Comparison of ENCODE assay signal across 9 mouse cellular contexts in the genomic region with DNA sequence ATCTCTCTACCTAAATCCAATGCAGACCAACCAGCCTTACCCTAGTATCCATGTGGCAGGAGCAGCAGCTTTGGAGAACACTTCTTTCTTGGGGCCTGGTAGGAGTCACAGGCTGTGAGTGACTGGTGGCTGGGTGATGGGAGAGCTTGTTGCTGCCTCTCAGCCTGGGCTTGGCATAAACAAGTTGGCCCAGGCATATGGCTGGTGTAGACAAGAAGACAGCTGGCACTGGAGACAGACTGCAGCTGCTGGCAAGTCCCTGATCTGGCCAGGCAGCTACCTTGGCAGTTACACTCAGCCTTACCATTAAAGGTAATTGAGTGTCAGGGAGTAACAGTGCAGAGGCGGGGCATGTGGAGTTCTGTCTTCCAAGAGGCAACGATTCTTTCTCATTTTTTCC. TPM values are rescaled to one million over a fixed set of nuclear protein-coding genes. Genes with fewer than 3 reads are reported as not detected.
DNase-seq lines count a peak whose midpoint lies in the region; ATAC-seq and TF ChIP-seq lines count a peak whose summit lies in the region.
"Had no signal": no experiment of that assay in that cellular context is flagged by ENCODE, and none has a peak within 500 bp of the region (broad histone marks: within the 10 kb centered on the region; RNA-seq: fewer than 3 reads in every experiment).

No protein-coding gene starts in this region.

- no peaks in the 10 kb centered on the region for H3K27me3 ChIP-seq in forebrain, embryonic 13.5 days
- H3K27me3 ChIP-seq in forebrain, embryonic 10.5 days (ENCODE audit: poor library complexity, severe bottlenecking) = no peaks in the 10 kb centered on the region
- H3K27me3 ChIP-seq in embryonic facial prominence, embryonic 15.5 days = no peaks in the 10 kb centered on the region
- H3K27me3 ChIP-seq in stomach, postnatal 0 days (ENCODE audit: control insufficient read depth, insufficient read depth, low read length) = no peaks in the 10 kb centered on the region
- no peaks in the 10 kb centered on the region for H3K27me3 ChIP-seq in liver, embryonic 11.5 days (replicated peaks; ENCODE audit: control insufficient read depth, insufficient read depth, low read length)
- H3K27me3 ChIP-seq: liver, embryonic 13.5 days had no signal

- no peak overlapping the region for H3K9ac ChIP-seq in forebrain, embryonic 13.5 days
- H3K9ac ChIP-seq in embryonic facial prominence, embryonic 15.5 days = no peak overlapping the region
- no peak overlapping the region for H3K9ac ChIP-seq in stomach, postnatal 0 days (ENCODE audit: low read length)
- no peak overlapping the region for H3K9ac ChIP-seq in liver, embryonic 11.5 days (ENCODE audit: low read depth, low read length)
- H3K9ac ChIP-seq: liver, embryonic 13.5 days had no signal

- no peaks in the 10 kb centered on the region for H3K36me3 ChIP-seq in forebrain, embryonic 13.5 days (ENCODE audit: poor library complexity, severe bottlenecking)
- no peaks in the 10 kb centered on the region for H3K36me3 ChIP-seq in forebrain, embryonic 10.5 days (replicated peaks)
- H3K36me3 ChIP-seq in embryonic facial prominence, embryonic 15.5 days = no peaks in the 10 kb centered on the region
- H3K36me3 ChIP-seq in stomach, postnatal 0 days (ENCODE audit: control insufficient read depth, insufficient read depth, low read length) = no peaks in the 10 kb centered on the region
- H3K36me3 ChIP-seq in liver, embryonic 11.5 days (ENCODE audit: control insufficient read depth, insufficient read depth, low read length) = no peaks in the 10 kb centered on the region
- H3K36me3 ChIP-seq: liver, embryonic 13.5 days had no signal

- no peak overlapping the region for H3K4me2 ChIP-seq in forebrain, embryonic 13.5 days
- no peak overlapping the region for H3K4me2 ChIP-seq in embryonic facial prominence, embryonic 15.5 days (replicated peaks)
- H3K4me2 ChIP-seq in stomach, postnatal 0 days (replicated peaks; ENCODE audit: low read depth) = no peak overlapping the region
- H3K4me2 ChIP-seq in liver, embryonic 11.5 days = no peak overlapping the region
- H3K4me2 ChIP-seq: liver, embryonic 13.5 days had no signal

- H3K4me3 ChIP-seq in forebrain, embryonic 13.5 days = no peak overlapping the region
- H3K4me3 ChIP-seq in forebrain, embryonic 10.5 days = no peak overlapping the region
- H3K4me3 ChIP-seq in embryonic facial prominence, embryonic 15.5 days (replicated peaks) = no peak overlapping the region
- H3K4me3 ChIP-seq in stomach, postnatal 0 days (ENCODE audit: low read depth, low read length) = no peak overlapping the region
- H3K4me3 ChIP-seq in liver, embryonic 11.5 days (ENCODE audit: low read depth, low read length) = no peak overlapping the region
- H3K4me3 ChIP-seq: liver, embryonic 13.5 days had no signal

- H3K9me3 ChIP-seq in forebrain, embryonic 13.5 days (replicated peaks) = no peaks in the 10 kb centered on the region
- H3K9me3 ChIP-seq in forebrain, embryonic 10.5 days = no peaks in the 10 kb centered on the region
- no peaks in the 10 kb centered on the region for H3K9me3 ChIP-seq in embryonic facial prominence, embryonic 15.5 days (replicated peaks)
- H3K9me3 ChIP-seq in stomach, postnatal 0 days (ENCODE audit: control insufficient read depth, low read length) = no peaks in the 10 kb centered on the region
- H3K9me3 ChIP-seq in liver, embryonic 11.5 days (ENCODE audit: control insufficient read depth, low read length) = no peaks in the 10 kb centered on the region
- H3K9me3 ChIP-seq: liver, embryonic 13.5 days had no signal

- ATAC-seq in forebrain, embryonic 13.5 days = peak; percentile 91
- 0 out of 2 replicates have a peak, but pooled peaks have one; percentile 18 for ATAC-seq in embryonic facial prominence, embryonic 15.5 days (ENCODE audit: insufficient number of reproducible peaks, low FRiP score, low TSS enrichment, low read depth)
- peak; percentile 36; the same call in 1 of the 2 replicates for ATAC-seq in stomach, postnatal 0 days (ENCODE audit: low FRiP score, low TSS enrichment)
- ATAC-seq in liver, embryonic 11.5 days (replicated peaks; ENCODE audit: low FRiP score) = no peak

- no peak for DNase-seq in forebrain, embryonic 10.5 days (ENCODE audit: extremely low spot score, low spot score)
- DNase-seq in 3134 (ENCODE audit: extremely low read depth, insufficient read length, low spot score) = peak; percentile 32
- peak; percentile 60 for DNase-seq in heart, postnatal 4 days
- DNase-seq in left cerebral cortex, postnatal 14 days (ENCODE audit: low spot score in 2 of 2) = peak; percentile 38 to 43
- no peak for DNase-seq in stomach, postnatal 0 days (ENCODE audit: low spot score)
- DNase-seq in liver, embryonic 11.5 days (ENCODE audit: low spot score) = no peak
- DNase-seq: liver, embryonic 13.5 days had no signal

- H3K27ac ChIP-seq in forebrain, embryonic 13.5 days = no peak overlapping the region
- H3K27ac ChIP-seq in forebrain, embryonic 10.5 days = no peak overlapping the region
- peak overlapping the region; percentile 13; the same call in 1 of the 2 replicates for H3K27ac ChIP-seq in embryonic facial prominence, embryonic 15.5 days (replicated peaks)
- H3K27ac ChIP-seq in stomach, postnatal 0 days (replicated peaks) = peak overlapping the region; percentile 65; the same call in 1 of the 2 replicates
- H3K27ac ChIP-seq in liver, embryonic 11.5 days (ENCODE audit: low read depth, low read length) = no peak overlapping the region
- H3K27ac ChIP-seq: liver, embryonic 13.5 days had no signal

- no peak for TF ChIP-seq EP300 in stomach, postnatal 0 days (optimal IDR thresholded peaks at IDR 0.05)

- WGBS in forebrain, embryonic 13.5 days = 75% methylated on average over 2 of the region's 2 CpGs
- 90% methylated on average over 2 of the region's 2 CpGs for WGBS in forebrain, embryonic 10.5 days
- WGBS in embryonic facial prominence, embryonic 15.5 days = 64% methylated on average over 2 of the region's 2 CpGs
- WGBS in stomach, postnatal 0 days = 53% methylated on average over 2 of the region's 2 CpGs
- 61% methylated on average over 2 of the region's 2 CpGs for WGBS in liver, embryonic 11.5 days

- H3K4me1 ChIP-seq in forebrain, embryonic 13.5 days = peaks cover 4% of the 10 kb centered on the region; the same call in 1 of the 2 replicates
- peaks cover 7% of the 10 kb centered on the region; the same call in 1 of the 2 replicates for H3K4me1 ChIP-seq in forebrain, embryonic 10.5 days
- H3K4me1 ChIP-seq in embryonic facial prominence, embryonic 15.5 days = peaks cover 11% of the 10 kb centered on the region; the same call in 1 of the 2 replicates
- peaks cover 8% of the 10 kb centered on the region for H3K4me1 ChIP-seq in stomach, postnatal 0 days (replicated peaks; ENCODE audit: control insufficient read depth, insufficient read depth)
- peaks cover 19% of the 10 kb centered on the region for H3K4me1 ChIP-seq in liver, embryonic 11.5 days (replicated peaks; ENCODE audit: control insufficient read depth, insufficient read depth, low read length)

- intact Hi-C loops in left cerebral cortex, postnatal 14 days (cut with DNase I) = no loop called here

- TF ChIP-seq CTCF in stomach, postnatal 0 days (IDR thresholded peaks at IDR 0.05; ENCODE audit: low read depth) = no peak

RNA-seq across cellular contexts. Expression of a gene that starts 16.0 kb away (rescaled TPM):
- 8.3 and 8.6 TPM in 2 replicates for polyA plus RNA-seq in forebrain, embryonic 13.5 days (2015; fragmentation: Nextera tagmentation; extraction: Ambion mirVana)
- 9.8 and 10.4 TPM in 2 replicates for polyA plus RNA-seq in forebrain, embryonic 10.5 days (2016; fragmentation: Nextera tagmentation; extraction: Ambion mirVana)
- 14.1 and 15.0 TPM in 2 replicates for polyA plus RNA-seq in embryonic facial prominence, embryonic 15.5 days (2015; fragmentation: Nextera tagmentation; extraction: Ambion mirVana)
- 10 to 100 TPM; 10.8 to 11.7 TPM for total RNA-seq in heart, postnatal 4 days (2021)
- 10 to 100 TPM; 18.5 to 19.4 TPM for total RNA-seq in left cerebral cortex, postnatal 14 days (2021)
- polyA plus RNA-seq in stomach, postnatal 0 days (2015; fragmentation: Nextera tagmentation; extraction: Ambion mirVana) = 7.0 and 7.1 TPM in 2 replicates
- polyA plus RNA-seq in liver, embryonic 11.5 days (2014; fragmentation: Nextera tagmentation; extraction: Ambion mirVana) = 9.8 and 10.0 TPM in 2 replicates

Comparison
In these comparisons a context has a peak if more than half of its experiments do, and no peak if none do; other contexts are left out.
1. H3K27ac ChIP-seq: peak in embryonic facial prominence, embryonic 15.5 days (single experiment) and stomach, postnatal 0 days (single experiment); none in forebrain, embryonic 13.5 days (single experiment), forebrain, embryonic 10.5 days (single experiment) and liver, embryonic 11.5 days (single experiment).
2. DNase-seq: peak in 3134 (single experiment), heart, postnatal 4 days (single experiment) and left cerebral cortex, postnatal 14 days (2 of 2); none in forebrain, embryonic 10.5 days (single experiment), stomach, postnatal 0 days (single experiment) and liver, embryonic 11.5 days (single experiment).